Mouse (Mus musculus): ENCODE results near the gene Gdpd3. TPM values are rescaled to one million over a fixed set of nuclear protein-coding genes. Genes with fewer than 3 reads are reported as not detected.

Gdpd3 gene
- polyA plus RNA-seq, 1 experiment, result 24.4 TPM

GRCm38 (mm10) chr7:126784469-126784868 lies 18.3 kb downstream of the Gdpd3 start:
- H3K27me3 ChIP-seq (ENCODE audit: control insufficient read depth, insufficient read depth, low read length), result no peaks in the 10 kb centered on the region
- 77% methylated on average over 7 of the region's 7 CpGs for WGBS

GRCm38 (mm10) chr7:126785056-126785455 lies 18.9 kb downstream of the Gdpd3 start:
- WGBS, result 75% methylated on average over 4 of the region's 4 CpGs
- Histone ChIP-seq H3K4me1 (ENCODE audit: control insufficient read depth, insufficient read depth, insufficient read length, low read length) (peaks cover 9% of the 10 kb centered on the region), H3K27me3 (ENCODE audit: control insufficient read depth, insufficient read depth, low read length) (no peaks in the 10 kb centered on the region), H3K4me3 (ENCODE audit: low read depth, low read length) (no peak overlapping the region), H3K36me3 (ENCODE audit: control insufficient read depth, insufficient read depth, low read length) (peaks cover 54% of the 10 kb centered on the region), H3K27ac (ENCODE audit: insufficient read depth, low read depth, low read length) (no peak overlapping the region)
- TF ChIP-seq POLR2A (IDR thresholded peaks at IDR 0.05; ENCODE audit: low read depth, low read length) (no peak), CTCF (IDR thresholded peaks at IDR 0.05; ENCODE audit: extremely low read depth, insufficient read length, insufficient replicate concordance, low read depth, low read length) (no peak)

More at GRCm38 (mm10) chr7:126784469-126784868, 18.3 kb downstream of the Gdpd3 start:
- no peak overlapping the region for H3K4me3 ChIP-seq (ENCODE audit: low read depth, low read length)
- TF ChIP-seq CTCF (IDR thresholded peaks at IDR 0.05; ENCODE audit: extremely low read depth, insufficient read length, insufficient replicate concordance, low read depth, low read length) (no peak), POLR2A (IDR thresholded peaks at IDR 0.05; ENCODE audit: low read depth, low read length) (no peak)
- H3K4me1 ChIP-seq (ENCODE audit: control insufficient read depth, insufficient read depth, insufficient read length, low read length), result peaks cover 12% of the 10 kb centered on the region
- no peak overlapping the region for H3K27ac ChIP-seq (ENCODE audit: insufficient read depth, low read depth, low read length)
- H3K36me3 ChIP-seq (ENCODE audit: control insufficient read depth, insufficient read depth, low read length), result peaks cover 48% of the 10 kb centered on the region

GRCm38 (mm10) chr7:126786142-126786541 lies 20.0 kb downstream of the Gdpd3 start:
- H3K4me3 ChIP-seq (ENCODE audit: low read depth, low read length), result no peak overlapping the region
- H3K27me3 ChIP-seq (ENCODE audit: control insufficient read depth, insufficient read depth, low read length), result no peaks in the 10 kb centered on the region
- H3K4me1 ChIP-seq (ENCODE audit: control insufficient read depth, insufficient read depth, insufficient read length, low read length), result peaks cover 7% of the 10 kb centered on the region
- no peak for TF ChIP-seq CTCF (IDR thresholded peaks at IDR 0.05; ENCODE audit: extremely low read depth, insufficient read length, insufficient replicate concordance, low read depth, low read length)
- no peak for TF ChIP-seq POLR2A (IDR thresholded peaks at IDR 0.05; ENCODE audit: low read depth, low read length)
- peaks cover 55% of the 10 kb centered on the region for H3K36me3 ChIP-seq (ENCODE audit: control insufficient read depth, insufficient read depth, low read length)
- 89% methylated on average over 14 of the region's 14 CpGs for WGBS
- no peak overlapping the region for H3K27ac ChIP-seq (ENCODE audit: insufficient read depth, low read depth, low read length)

- peaks cover 55% of the 10 kb centered on the region for H3K36me3 ChIP-seq (ENCODE audit: control insufficient read depth, insufficient read depth, low read length)
- H3K4me3 ChIP-seq (ENCODE audit: low read depth, low read length), result no peak overlapping the region
- H3K4me1 ChIP-seq (ENCODE audit: control insufficient read depth, insufficient read depth, insufficient read length, low read length), result peaks cover 4% of the 10 kb centered on the region; the same call in 1 of the 2 replicates
- no peak overlapping the region for H3K27ac ChIP-seq (ENCODE audit: insufficient read depth, low read depth, low read length)
- TF ChIP-seq POLR2A (IDR thresholded peaks at IDR 0.05; ENCODE audit: low read depth, low read length) (no peak), CTCF (IDR thresholded peaks at IDR 0.05; ENCODE audit: extremely low read depth, insufficient read length, insufficient replicate concordance, low read depth, low read length) (no peak)
- 81% methylated on average over 4 of the region's 4 CpGs for WGBS
- no peaks in the 10 kb centered on the region for H3K27me3 ChIP-seq (ENCODE audit: control insufficient read depth, insufficient read depth, low read length)
Measured at GRCm38 (mm10) chr7:126789141-126789540, 23.0 kb downstream of the Gdpd3 start.

- no peaks in the 10 kb centered on the region for H3K27me3 ChIP-seq (ENCODE audit: control insufficient read depth, insufficient read depth, low read length)
- no peak for TF ChIP-seq CTCF (IDR thresholded peaks at IDR 0.05; ENCODE audit: extremely low read depth, insufficient read length, insufficient replicate concordance, low read depth, low read length)
- TF ChIP-seq POLR2A (IDR thresholded peaks at IDR 0.05; ENCODE audit: low read depth, low read length), result peak; percentile 41; the same call in 1 of the 2 replicates
- H3K4me1 ChIP-seq (ENCODE audit: control insufficient read depth, insufficient read depth, insufficient read length, low read length), result peaks cover 6% of the 10 kb centered on the region; the same call in 1 of the 2 replicates
- H3K36me3 ChIP-seq (ENCODE audit: control insufficient read depth, insufficient read depth, low read length), result peaks cover 54% of the 10 kb centered on the region
- under 1% methylated on average over 76 of the region's 83 CpGs for WGBS
- peak within 1 kb of the TSS; percentile 72 for H3K27ac ChIP-seq (ENCODE audit: insufficient read depth, low read depth, low read length)
- H3K4me3 ChIP-seq (ENCODE audit: low read depth, low read length), result peak within 1 kb of the TSS; percentile 82
Measured at GRCm38 (mm10) chr7:126791851-126792720, 26.0 kb downstream of the Gdpd3 start, which contains the start of gene Ppp4c. Gene Ppp4c, minus strand, starts transcription at chr7:126792496.

GRCm38 (mm10) chr7:126792721-126793443 lies 26.7 kb downstream of the Gdpd3 start:
- H3K27ac ChIP-seq (ENCODE audit: insufficient read depth, low read depth, low read length), result peak overlapping the region; percentile 72
- peaks cover 49% of the 10 kb centered on the region for H3K36me3 ChIP-seq (ENCODE audit: control insufficient read depth, insufficient read depth, low read length)
- no peak for TF ChIP-seq CTCF (IDR thresholded peaks at IDR 0.05; ENCODE audit: extremely low read depth, insufficient read length, insufficient replicate concordance, low read depth, low read length)
- no peak for TF ChIP-seq POLR2A (IDR thresholded peaks at IDR 0.05; ENCODE audit: low read depth, low read length)
- H3K27me3 ChIP-seq (ENCODE audit: control insufficient read depth, insufficient read depth, low read length), result no peaks in the 10 kb centered on the region
- WGBS, result 14% methylated on average over 11 of the region's 11 CpGs
- peak overlapping the region; percentile 82 for H3K4me3 ChIP-seq (ENCODE audit: low read depth, low read length)
- H3K4me1 ChIP-seq (ENCODE audit: control insufficient read depth, insufficient read depth, insufficient read length, low read length), result peaks cover 10% of the 10 kb centered on the region

Data from small intestine, adult 2 months (tissue).